Mouse (Mus musculus): ENCODE results near the gene Slc4a1ap. TPM values are rescaled to one million over a fixed set of nuclear protein-coding genes. Genes with fewer than 3 reads are reported as not detected.
A peak's percentile ranks its signal among the peaks of the same experiment; 100 is the strongest.

The Slc4a1ap gene
- total and polyA plus RNA-seq, 2 experiments from 2014 or later: 7.6 to 14.4 TPM

DNA sequence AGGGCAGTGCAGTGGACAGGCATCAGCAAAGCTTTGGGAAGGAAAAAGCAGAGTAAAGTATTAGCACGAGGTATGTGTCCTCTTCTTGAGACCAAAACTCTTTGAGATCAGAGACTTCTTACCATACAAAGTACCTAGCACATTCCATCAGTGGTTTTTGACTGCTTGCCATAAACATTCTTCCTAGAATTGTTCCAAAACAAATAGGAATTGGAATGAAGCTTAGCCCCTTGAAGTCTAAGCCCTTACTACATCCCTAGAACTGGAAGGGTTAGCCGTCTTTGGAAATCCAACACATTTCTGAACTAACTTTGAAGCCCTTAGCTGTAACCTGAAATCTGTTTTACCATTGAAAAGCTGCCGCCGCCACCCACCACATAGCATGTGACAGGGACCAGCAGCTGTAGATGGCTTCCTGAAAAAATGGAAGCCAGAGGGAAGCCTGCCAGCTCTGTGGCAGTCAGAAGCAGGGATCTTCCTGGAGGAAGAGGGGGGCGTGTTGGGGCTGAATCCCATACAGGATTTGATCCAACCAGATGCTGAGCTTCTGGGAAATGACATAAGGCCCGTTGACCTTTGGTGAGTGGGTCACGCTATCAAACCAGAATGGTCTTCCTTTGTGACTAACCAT is 35.4 kb downstream of the Slc4a1ap start:
- WGBS: 52% methylated on average over 7 of the region's 7 CpGs
- Histone ChIP-seq H3K9me3 (replicated peaks; ENCODE audit: control insufficient read depth, low read length) (no peaks in the 10 kb centered on the region), H3K9ac (replicated peaks; ENCODE audit: low read depth, low read length) (no peak overlapping the region), H3K4me2 (ENCODE audit: low read depth, low read length) (no peak overlapping the region), H3K27me3 (ENCODE audit: control insufficient read depth, insufficient read depth, low read length) (no peaks in the 10 kb centered on the region), H3K4me1 (ENCODE audit: control insufficient read depth, insufficient read depth) (peaks cover 18% of the 10 kb centered on the region; the same call in 1 of the 2 replicates), H3K36me3 (replicated peaks; ENCODE audit: control insufficient read depth, insufficient read depth, low read length) (peaks cover 14% of the 10 kb centered on the region; the same call in 1 of the 2 replicates), H3K27ac (ENCODE audit: low read depth) (peak overlapping the region; percentile 66), H3K4me3 (ENCODE audit: low read depth, low read length) (no peak overlapping the region)
- no peak for TF ChIP-seq CTCF (IDR thresholded peaks at IDR 0.05; ENCODE audit: low read depth)
- no peak; the same call in 1 of the 2 replicates for TF ChIP-seq EP300 (IDR thresholded peaks at IDR 0.05; ENCODE audit: low read depth)
- DNase-seq (ENCODE audit: low spot score) (peak; percentile 57), ATAC-seq (ENCODE audit: insufficient read depth, low read depth) (peak; percentile 53; the same call in 1 of the 2 replicates)

DNA sequence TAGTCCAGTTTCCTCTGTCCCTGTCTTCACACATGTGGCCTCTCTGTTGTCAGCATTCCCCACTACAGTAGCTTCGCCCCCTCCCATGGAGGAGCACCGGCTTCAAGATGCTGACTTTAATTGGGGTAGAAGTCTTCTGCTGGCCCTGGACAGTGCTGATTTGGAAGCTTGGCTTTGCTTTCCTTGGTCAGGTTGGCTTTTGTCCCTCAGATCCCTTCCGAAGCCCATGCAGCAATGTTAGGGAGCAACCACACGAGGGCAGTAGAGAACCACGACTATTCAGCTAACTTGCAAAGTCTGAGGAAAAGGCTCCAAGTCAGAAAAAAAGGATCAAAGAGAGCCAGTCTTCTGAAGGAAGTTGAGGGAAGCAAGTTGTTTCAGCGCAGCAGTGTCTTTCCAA is 36.7 kb downstream of the Slc4a1ap start:
- 0 out of 2 replicates have a peak, but pooled peaks cover 8% of the 10 kb centered on the region for H3K36me3 ChIP-seq (replicated peaks; ENCODE audit: control insufficient read depth, insufficient read depth, low read length)
- WGBS: 7% methylated on average over 6 of the region's 6 CpGs
- no peak overlapping the region for H3K4me2 ChIP-seq (ENCODE audit: low read depth, low read length)
- H3K27me3 ChIP-seq (ENCODE audit: control insufficient read depth, insufficient read depth, low read length): no peaks in the 10 kb centered on the region
- H3K4me3 ChIP-seq (ENCODE audit: low read depth, low read length): no peak overlapping the region
- no peak overlapping the region for H3K9ac ChIP-seq (replicated peaks; ENCODE audit: low read depth, low read length)
- H3K4me1 ChIP-seq (ENCODE audit: control insufficient read depth, insufficient read depth): peaks cover 22% of the 10 kb centered on the region
- no peaks in the 10 kb centered on the region for H3K9me3 ChIP-seq (replicated peaks; ENCODE audit: control insufficient read depth, low read length)
- peak; percentile 89 for DNase-seq (ENCODE audit: low spot score)
- no peak for ATAC-seq (ENCODE audit: insufficient read depth, low read depth)
- TF ChIP-seq EP300 (IDR thresholded peaks at IDR 0.05; ENCODE audit: low read depth): no peak
- peak; percentile 98 for TF ChIP-seq CTCF (IDR thresholded peaks at IDR 0.05; ENCODE audit: low read depth)
- H3K27ac ChIP-seq (ENCODE audit: low read depth): 0 out of 2 replicates have a peak overlapping the region, but pooled peaks have one; percentile 66

DNA sequence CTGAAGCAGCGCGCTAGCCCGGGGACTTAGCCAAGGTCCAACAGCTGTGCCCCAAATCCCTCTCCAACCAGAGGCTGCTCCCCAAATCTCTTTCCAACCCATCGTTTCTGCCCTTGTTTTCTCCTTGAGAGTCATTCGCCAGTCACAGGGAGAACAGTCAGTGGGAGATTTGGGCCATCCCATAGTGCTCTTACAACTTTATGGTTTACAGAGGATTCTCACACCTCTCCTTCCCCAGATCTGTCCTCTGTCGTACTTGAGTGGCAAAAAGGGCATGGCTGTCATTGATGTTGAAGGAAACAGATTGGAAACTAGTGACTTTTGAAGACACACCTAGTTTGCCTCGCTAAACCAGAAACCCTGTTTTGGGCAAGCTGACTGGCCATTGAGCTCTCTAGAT is 37.1 kb downstream of the Slc4a1ap start:
- no peak for DNase-seq (ENCODE audit: low spot score)
- Histone ChIP-seq H3K36me3 (replicated peaks; ENCODE audit: control insufficient read depth, insufficient read depth, low read length) (0 out of 2 replicates have a peak, but pooled peaks cover 8% of the 10 kb centered on the region), H3K9me3 (replicated peaks; ENCODE audit: control insufficient read depth, low read length) (no peaks in the 10 kb centered on the region), H3K27me3 (ENCODE audit: control insufficient read depth, insufficient read depth, low read length) (no peaks in the 10 kb centered on the region), H3K4me3 (ENCODE audit: low read depth, low read length) (no peak overlapping the region), H3K4me2 (ENCODE audit: low read depth, low read length) (no peak overlapping the region), H3K4me1 (ENCODE audit: control insufficient read depth, insufficient read depth) (peaks cover 26% of the 10 kb centered on the region), H3K27ac (ENCODE audit: low read depth) (no peak overlapping the region), H3K9ac (replicated peaks; ENCODE audit: low read depth, low read length) (no peak overlapping the region)
- no peak for ATAC-seq (ENCODE audit: insufficient read depth, low read depth)
- WGBS: 29% methylated on average over 7 of the region's 7 CpGs
- no peak for TF ChIP-seq EP300 (IDR thresholded peaks at IDR 0.05; ENCODE audit: low read depth)
- TF ChIP-seq CTCF (IDR thresholded peaks at IDR 0.05; ENCODE audit: low read depth): no peak

DNA sequence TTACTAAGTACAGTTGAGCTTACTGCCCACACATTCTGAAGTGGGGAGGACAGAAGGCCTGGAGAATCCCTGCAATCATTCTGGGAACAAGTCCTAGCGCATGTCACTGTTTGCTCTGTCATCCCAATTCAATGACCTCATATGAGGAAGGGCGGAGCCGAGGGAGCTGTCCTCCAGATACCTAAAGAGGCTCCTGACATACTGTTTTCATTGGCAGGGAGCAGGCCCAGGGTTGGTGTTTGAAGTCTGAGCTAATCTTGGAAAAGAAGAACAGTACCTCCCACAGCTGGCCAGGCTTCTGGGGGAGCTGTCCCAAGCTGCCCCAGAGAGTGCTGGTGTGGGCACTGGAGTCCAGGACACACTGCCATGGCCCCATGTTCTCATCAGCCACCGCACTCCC is 38.2 kb downstream of the Slc4a1ap start:
- no peak overlapping the region for H3K9ac ChIP-seq (replicated peaks; ENCODE audit: low read depth, low read length)
- TF ChIP-seq CTCF (IDR thresholded peaks at IDR 0.05; ENCODE audit: low read depth): no peak
- TF ChIP-seq EP300 (IDR thresholded peaks at IDR 0.05; ENCODE audit: low read depth): no peak
- peak overlapping the region; percentile 56 for H3K27ac ChIP-seq (ENCODE audit: low read depth)
- DNase-seq (ENCODE audit: low spot score): peak; percentile 84
- peaks cover 34% of the 10 kb centered on the region for H3K4me1 ChIP-seq (ENCODE audit: control insufficient read depth, insufficient read depth)
- H3K4me2 ChIP-seq (ENCODE audit: low read depth, low read length): no peak overlapping the region
- WGBS: 21% methylated on average over 4 of the region's 4 CpGs
- H3K36me3 ChIP-seq (replicated peaks; ENCODE audit: control insufficient read depth, insufficient read depth, low read length): 0 out of 2 replicates have a peak, but pooled peaks cover 7% of the 10 kb centered on the region
- peak; percentile 71 for ATAC-seq (ENCODE audit: insufficient read depth, low read depth)
- H3K9me3 ChIP-seq (replicated peaks; ENCODE audit: control insufficient read depth, low read length): no peaks in the 10 kb centered on the region
- no peak overlapping the region for H3K4me3 ChIP-seq (ENCODE audit: low read depth, low read length)
- no peaks in the 10 kb centered on the region for H3K27me3 ChIP-seq (ENCODE audit: control insufficient read depth, insufficient read depth, low read length)

DNA sequence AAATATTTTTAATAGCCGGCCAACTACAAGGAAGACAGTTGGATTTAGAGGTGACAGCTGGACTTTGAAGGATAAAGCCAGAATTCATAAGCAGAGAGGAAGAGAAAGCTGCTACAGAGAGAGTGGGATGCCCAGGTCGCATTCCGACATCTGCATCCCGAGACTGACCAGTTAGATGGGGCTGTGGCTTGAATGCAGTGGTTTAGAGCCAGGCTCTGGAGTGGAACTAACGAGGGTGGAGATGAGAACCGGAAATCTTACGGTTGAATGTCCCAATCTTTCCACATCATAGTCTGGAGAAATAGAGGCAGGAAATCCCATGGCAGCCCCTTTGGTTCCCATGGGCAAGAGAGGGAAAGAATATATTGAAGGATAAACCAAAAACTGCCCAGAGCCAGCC is 39.2 kb downstream of the Slc4a1ap start:
- TF ChIP-seq EP300 (IDR thresholded peaks at IDR 0.05; ENCODE audit: low read depth): no peak
- TF ChIP-seq CTCF (IDR thresholded peaks at IDR 0.05; ENCODE audit: low read depth): no peak
- ATAC-seq (ENCODE audit: insufficient read depth, low read depth) (no peak), DNase-seq (ENCODE audit: low spot score) (no peak)
- 93% methylated on average over 7 of the region's 7 CpGs for WGBS
- Histone ChIP-seq H3K9me3 (replicated peaks; ENCODE audit: control insufficient read depth, low read length) (no peaks in the 10 kb centered on the region), H3K4me1 (ENCODE audit: control insufficient read depth, insufficient read depth) (peaks cover 43% of the 10 kb centered on the region), H3K36me3 (replicated peaks; ENCODE audit: control insufficient read depth, insufficient read depth, low read length) (no peaks in the 10 kb centered on the region), H3K9ac (replicated peaks; ENCODE audit: low read depth, low read length) (no peak overlapping the region), H3K4me2 (ENCODE audit: low read depth, low read length) (no peak overlapping the region), H3K27me3 (ENCODE audit: control insufficient read depth, insufficient read depth, low read length) (no peaks in the 10 kb centered on the region), H3K4me3 (ENCODE audit: low read depth, low read length) (no peak overlapping the region), H3K27ac (ENCODE audit: low read depth) (no peak overlapping the region)

DNA sequence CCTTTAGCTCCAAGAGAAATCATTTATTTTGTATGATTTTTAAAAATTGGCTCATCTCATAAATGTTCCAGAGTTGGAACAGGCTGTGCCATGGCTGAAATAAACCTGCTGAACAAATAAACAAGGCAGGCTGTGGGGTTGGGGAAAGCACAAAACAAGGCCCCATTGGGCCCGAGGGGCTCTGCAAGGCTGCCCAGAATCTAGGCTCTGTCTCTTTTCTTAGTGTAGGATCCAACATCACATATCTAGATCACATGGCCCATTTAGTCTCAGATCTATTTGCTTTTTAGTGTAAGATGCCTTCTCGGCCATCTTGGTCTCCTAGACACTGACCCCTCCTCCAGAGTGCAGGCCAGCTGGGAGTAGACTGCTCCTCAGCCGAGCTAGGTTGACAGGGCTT is 39.7 kb downstream of the Slc4a1ap start:
- DNase-seq (ENCODE audit: low spot score): no peak
- H3K4me2 ChIP-seq (ENCODE audit: low read depth, low read length): no peak overlapping the region
- no peak overlapping the region for H3K27ac ChIP-seq (ENCODE audit: low read depth)
- 70% methylated on average over 3 of the region's 3 CpGs for WGBS
- no peak overlapping the region for H3K9ac ChIP-seq (replicated peaks; ENCODE audit: low read depth, low read length)
- no peak overlapping the region for H3K4me3 ChIP-seq (ENCODE audit: low read depth, low read length)
- TF ChIP-seq EP300 (IDR thresholded peaks at IDR 0.05; ENCODE audit: low read depth) (no peak), CTCF (IDR thresholded peaks at IDR 0.05; ENCODE audit: low read depth) (no peak)
- H3K27me3 ChIP-seq (ENCODE audit: control insufficient read depth, insufficient read depth, low read length): no peaks in the 10 kb centered on the region
- no peaks in the 10 kb centered on the region for H3K9me3 ChIP-seq (replicated peaks; ENCODE audit: control insufficient read depth, low read length)
- no peak for ATAC-seq (ENCODE audit: insufficient read depth, low read depth)
- H3K4me1 ChIP-seq (ENCODE audit: control insufficient read depth, insufficient read depth): peaks cover 47% of the 10 kb centered on the region
- H3K36me3 ChIP-seq (replicated peaks; ENCODE audit: control insufficient read depth, insufficient read depth, low read length): no peaks in the 10 kb centered on the region
